Mouse (Mus musculus): ENCODE measurements around the gene Sfswap. TPM values are rescaled to one million over a fixed set of nuclear protein-coding genes. Genes with fewer than 3 reads are reported as not detected.
"Not testable (repeated sequence)": the region's sequence is repeated elsewhere in the genome, so short reads cannot be mapped to it uniquely, and the experiment has no call there.

The Sfswap gene
- polyA plus RNA-seq, 1 experiment from 2014 or later: 55.9 TPM

DNA sequence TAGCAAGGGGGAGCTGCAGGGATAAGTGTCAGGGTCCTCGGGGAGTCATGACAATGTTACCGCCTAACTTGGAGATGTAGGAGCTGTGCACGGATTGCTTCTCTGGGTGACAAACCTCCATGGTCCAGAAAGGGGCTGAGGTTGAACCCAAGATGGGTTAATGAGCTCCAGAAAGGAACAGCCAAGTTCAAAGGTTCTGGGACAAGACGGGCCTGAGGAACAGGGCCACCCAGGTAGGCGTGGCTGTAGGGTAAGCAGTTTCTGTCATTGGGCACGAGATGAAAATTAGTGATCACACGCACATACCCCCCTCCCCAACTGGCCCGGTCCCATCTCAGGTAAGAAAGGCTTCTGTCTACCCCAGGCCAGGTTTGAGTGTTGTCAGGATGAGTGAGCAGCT lies 106.5 kb downstream of the Sfswap start:
- Histone ChIP-seq H3K9ac (replicated peaks; ENCODE audit: low read depth, low read length) (no peak overlapping the region), H3K27ac (ENCODE audit: low read length) (no peak overlapping the region), H3K36me3 (ENCODE audit: control insufficient read depth, insufficient read depth, low read length) (no peaks in the 10 kb centered on the region), H3K4me2 (replicated peaks; ENCODE audit: low read depth, low read length) (no peak overlapping the region), H3K4me1 (ENCODE audit: control insufficient read depth, insufficient read depth, low read length) (no peaks in the 10 kb centered on the region), H3K4me3 (ENCODE audit: low read depth, low read length) (no peak overlapping the region), H3K9me3 (ENCODE audit: control insufficient read depth, low read depth, low read length) (no peaks in the 10 kb centered on the region), H3K27me3 (ENCODE audit: control insufficient read depth, insufficient read depth, low read length) (no peaks in the 10 kb centered on the region)
- 73% methylated on average over 8 of the region's 8 CpGs for WGBS
- no peak for ATAC-seq (ENCODE audit: insufficient number of reproducible peaks, insufficient read depth, low FRiP score, low read depth)

DNA sequence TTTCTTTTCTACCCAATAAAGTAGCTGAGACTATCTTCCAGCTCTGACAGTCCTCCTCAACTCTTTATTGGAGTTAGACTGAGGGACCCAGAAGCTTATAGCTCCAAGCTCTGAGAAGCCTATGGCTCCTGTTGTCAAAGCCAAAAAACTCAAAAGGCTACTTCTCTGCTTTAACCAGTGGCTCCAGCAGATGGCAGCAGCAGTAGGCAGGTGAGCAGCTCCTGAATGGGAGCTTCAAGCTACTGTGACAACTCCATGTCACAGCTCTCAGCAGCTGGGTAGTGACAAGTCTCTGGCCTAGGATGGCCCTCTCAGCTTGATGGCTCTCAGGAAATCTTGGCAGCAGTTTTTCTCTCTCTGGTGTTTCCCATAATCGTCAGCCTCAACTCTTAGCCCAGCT lies 110.0 kb downstream of the Sfswap start:
- H3K27ac ChIP-seq (ENCODE audit: low read length): no peak overlapping the region
- no peak for ATAC-seq (ENCODE audit: insufficient number of reproducible peaks, insufficient read depth, low FRiP score, low read depth)
- H3K4me1 ChIP-seq (ENCODE audit: control insufficient read depth, insufficient read depth, low read length): no peaks in the 10 kb centered on the region
- H3K4me2 ChIP-seq (replicated peaks; ENCODE audit: low read depth, low read length): no peak overlapping the region
- no peak overlapping the region for H3K4me3 ChIP-seq (ENCODE audit: low read depth, low read length)
- no peak overlapping the region for H3K9ac ChIP-seq (replicated peaks; ENCODE audit: low read depth, low read length)
- H3K9me3 ChIP-seq (ENCODE audit: control insufficient read depth, low read depth, low read length): no peaks in the 10 kb centered on the region
- 4% methylated on average over 1 of the region's 1 CpGs for WGBS
- H3K36me3 ChIP-seq (ENCODE audit: control insufficient read depth, insufficient read depth, low read length): no peaks in the 10 kb centered on the region
- H3K27me3 ChIP-seq (ENCODE audit: control insufficient read depth, insufficient read depth, low read length): no peaks in the 10 kb centered on the region

DNA sequence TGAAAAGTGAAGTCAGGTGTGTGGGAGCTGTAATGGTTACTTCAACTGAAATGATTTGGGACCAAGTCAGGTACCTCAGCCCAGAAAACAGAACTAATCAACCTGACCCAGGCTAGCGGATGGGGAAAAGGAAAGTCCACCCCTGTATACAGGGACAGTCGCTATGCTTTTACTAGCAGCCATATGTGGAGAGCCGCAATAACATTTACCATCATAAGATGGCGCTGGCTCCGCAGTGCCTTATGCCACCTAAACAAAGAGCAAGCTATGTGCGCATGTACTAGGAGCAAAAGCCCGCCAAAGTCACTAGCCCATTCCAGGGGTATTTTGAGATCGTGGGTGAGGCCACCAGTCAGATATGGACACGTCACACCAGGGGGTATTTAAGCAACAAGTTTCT lies 119.6 kb downstream of the Sfswap start:
- H3K27ac ChIP-seq (ENCODE audit: low read length); H3K27me3 ChIP-seq (ENCODE audit: control insufficient read depth, insufficient read depth, low read length); H3K4me1 ChIP-seq (ENCODE audit: control insufficient read depth, insufficient read depth, low read length); ATAC-seq (ENCODE audit: insufficient number of reproducible peaks, insufficient read depth, low FRiP score, low read depth); H3K9me3 ChIP-seq (ENCODE audit: control insufficient read depth, low read depth, low read length); H3K4me3 ChIP-seq (ENCODE audit: low read depth, low read length); H3K4me2 ChIP-seq (replicated peaks; ENCODE audit: low read depth, low read length); H3K36me3 ChIP-seq (ENCODE audit: control insufficient read depth, insufficient read depth, low read length); H3K9ac ChIP-seq (replicated peaks; ENCODE audit: low read depth, low read length): not testable (repeated sequence)
- 62% methylated on average over 9 of the region's 9 CpGs for WGBS

Other genes with a start within 250 kb of the Sfswap start
- 2.3 and 3.4 TPM in 2 replicates for gene Mmp17, start 82.9 kb downstream of the Sfswap start, polyA plus RNA-seq (2014; fragmentation: Nextera tagmentation; extraction: Ambion mirVana)
- gene Zfp11, start 168.9 kb downstream of the Sfswap start, polyA plus RNA-seq (2014; fragmentation: Nextera tagmentation; extraction: Ambion mirVana): 4.7 and 5.8 TPM in 2 replicates
- not detected in 2 replicates for gene Sept14, start 207.3 kb downstream of the Sfswap start, polyA plus RNA-seq (2014; fragmentation: Nextera tagmentation; extraction: Ambion mirVana)
- gene Mrps17, start 214.3 kb downstream of the Sfswap start, polyA plus RNA-seq (2014; fragmentation: Nextera tagmentation; extraction: Ambion mirVana): 194 and 206 TPM in 2 replicates
- 98.4 and 103 TPM in 2 replicates for gene Nipsnap2, start 223.8 kb downstream of the Sfswap start, polyA plus RNA-seq (2014; fragmentation: Nextera tagmentation; extraction: Ambion mirVana)